Comparison of ENCODE assay signal across 9 mouse cellular contexts in the genomic region with DNA sequence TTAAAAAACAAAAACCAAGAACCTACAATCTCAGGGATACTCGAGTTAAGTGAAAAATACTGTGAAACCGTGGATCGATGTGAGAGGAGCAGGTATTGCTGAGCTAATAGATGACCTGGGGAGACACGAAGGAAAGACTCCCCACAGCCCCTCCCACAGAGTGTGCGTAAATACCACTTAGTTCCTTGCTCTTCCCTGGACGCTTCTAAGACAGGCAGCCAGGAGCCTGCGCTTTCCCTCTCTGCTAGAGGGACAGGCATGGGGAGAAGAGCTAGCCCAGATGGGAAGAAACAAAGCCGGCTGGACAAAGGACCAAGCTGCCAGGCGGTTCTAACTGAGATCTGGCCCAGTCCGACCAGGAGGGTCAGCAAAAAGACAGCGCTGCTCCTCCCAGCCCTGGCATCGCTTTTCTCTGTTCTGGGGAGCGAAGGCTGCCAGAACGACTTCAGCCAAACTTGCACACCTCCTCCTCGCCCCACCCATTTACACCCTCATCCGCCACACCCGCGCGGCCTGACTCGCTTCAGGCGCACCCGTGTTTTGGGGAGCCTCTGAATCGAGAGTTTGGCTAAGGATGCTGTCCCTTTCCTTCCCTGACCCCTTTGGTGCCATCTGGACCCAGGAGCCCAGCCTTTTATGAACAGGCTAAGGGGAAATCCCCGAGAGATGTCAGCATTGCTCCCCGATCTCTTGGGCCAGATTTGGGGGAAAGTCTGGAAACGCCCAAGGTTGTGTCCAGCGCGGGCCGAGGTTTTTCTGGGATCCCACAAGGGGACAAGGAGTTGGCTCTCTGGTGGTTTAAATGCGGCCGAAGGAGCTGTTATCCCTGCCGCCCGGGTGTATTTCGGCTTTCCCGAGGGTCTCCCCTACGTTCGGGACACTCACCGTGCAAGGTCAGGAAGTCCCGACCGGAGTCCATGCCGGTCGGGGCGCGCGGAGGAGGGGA. TPM values are rescaled to one million over a fixed set of nuclear protein-coding genes. Genes with fewer than 3 reads are reported as not detected.
DNase-seq lines count a peak whose midpoint lies in the region; ATAC-seq and TF ChIP-seq lines count a peak whose summit lies in the region.
"Had no signal": no experiment of that assay in that cellular context is flagged by ENCODE, and none has a peak within 500 bp of the region (broad histone marks: within the 10 kb centered on the region; RNA-seq: fewer than 3 reads in every experiment).

No protein-coding gene starts in this region.

- DNase-seq in embryonic facial prominence, embryonic 14.5 days (ENCODE audit: low spot score), result no peak
- DNase-seq in heart, postnatal 10 days, result peak; percentile 58 to 62
- DNase-seq in neural tube, embryonic 11.5 days (ENCODE audit: low spot score), result peak; percentile 50

- H3K9ac ChIP-seq in embryonic facial prominence, embryonic 14.5 days (ENCODE audit: low read depth, low read length), result peak overlapping the region; percentile 73
- H3K9ac ChIP-seq in limb, embryonic 15.5 days, result peak overlapping the region; percentile 47
- H3K9ac ChIP-seq in neural tube, embryonic 11.5 days (ENCODE audit: low read length), result peak overlapping the region; percentile 60

- no peak for TF ChIP-seq CTCF in E14TG2a.4 (conservative IDR thresholded peaks at IDR 0.05; ENCODE audit: low read length)

- H3K27me3 ChIP-seq in erythroblast, embryonic 14.5 days (ENCODE audit: control insufficient read depth), result peaks cover 58% of the 10 kb centered on the region
- H3K27me3 ChIP-seq in E14TG2a.4 (ENCODE audit: insufficient read depth, low read length), result peaks cover 48% of the 10 kb centered on the region
- no peaks in the 10 kb centered on the region for H3K27me3 ChIP-seq in embryonic facial prominence, embryonic 14.5 days (replicated peaks; ENCODE audit: control insufficient read depth, insufficient read depth, low read length)
- H3K27me3 ChIP-seq in limb, embryonic 15.5 days, result no peaks in the 10 kb centered on the region
- H3K27me3 ChIP-seq in neural tube, embryonic 11.5 days (ENCODE audit: control insufficient read depth, insufficient read depth, low read length), result peaks cover 10% of the 10 kb centered on the region

- WGBS in embryonic facial prominence, embryonic 14.5 days, result 3% methylated on average over 40 of the region's 45 CpGs
- 2% methylated on average over 45 of the region's 45 CpGs for WGBS in limb, embryonic 15.5 days
- 4% methylated on average over 45 of the region's 45 CpGs for WGBS in neural tube, embryonic 11.5 days

- H3K4me3 ChIP-seq in erythroblast, embryonic 14.5 days (replicated peaks), result peak overlapping the region; percentile 33
- H3K4me3 ChIP-seq in E14TG2a.4 (replicated peaks; ENCODE audit: low read length), result peak overlapping the region; percentile 81
- peak overlapping the region; percentile 69 for H3K4me3 ChIP-seq in embryonic facial prominence, embryonic 14.5 days (ENCODE audit: low read depth, low read length)
- peak overlapping the region; percentile 67 for H3K4me3 ChIP-seq in limb, embryonic 15.5 days
- peak overlapping the region; percentile 51 for H3K4me3 ChIP-seq in neural tube, embryonic 11.5 days (ENCODE audit: low read depth, low read length)

- H3K27ac ChIP-seq in embryonic facial prominence, embryonic 14.5 days (replicated peaks; ENCODE audit: low read depth, low read length), result peak overlapping the region; percentile 83
- peak overlapping the region; percentile 92 for H3K27ac ChIP-seq in limb, embryonic 15.5 days
- H3K27ac ChIP-seq in neural tube, embryonic 11.5 days (ENCODE audit: low read depth, low read length), result peak overlapping the region; percentile 56; the same call in 1 of the 2 replicates

- H3K4me1 ChIP-seq in erythroblast, embryonic 14.5 days (ENCODE audit: control insufficient read depth), result peaks cover 8% of the 10 kb centered on the region
- H3K4me1 ChIP-seq in E14TG2a.4 (replicated peaks; ENCODE audit: low read depth, low read length), result peaks cover 75% of the 10 kb centered on the region
- peaks cover 28% of the 10 kb centered on the region for H3K4me1 ChIP-seq in embryonic facial prominence, embryonic 14.5 days (ENCODE audit: control insufficient read depth, insufficient read depth, low read length)
- peaks cover 59% of the 10 kb centered on the region for H3K4me1 ChIP-seq in limb, embryonic 15.5 days
- peaks cover 32% of the 10 kb centered on the region for H3K4me1 ChIP-seq in neural tube, embryonic 11.5 days (ENCODE audit: control insufficient read depth, insufficient read depth, low read length)

- no peaks in the 10 kb centered on the region for H3K36me3 ChIP-seq in erythroblast, embryonic 14.5 days (ENCODE audit: control insufficient read depth)
- no peaks in the 10 kb centered on the region for H3K36me3 ChIP-seq in E14TG2a.4 (ENCODE audit: insufficient read depth, low read length)
- no peaks in the 10 kb centered on the region for H3K36me3 ChIP-seq in embryonic facial prominence, embryonic 14.5 days (ENCODE audit: control insufficient read depth, insufficient read depth, low read length)
- no peaks in the 10 kb centered on the region for H3K36me3 ChIP-seq in limb, embryonic 15.5 days
- H3K36me3 ChIP-seq in neural tube, embryonic 11.5 days (ENCODE audit: control insufficient read depth, insufficient read depth, low read length), result no peaks in the 10 kb centered on the region

- ATAC-seq in erythroblast, adult 5-6 weeks (replicated peaks; ENCODE audit: low FRiP score, poor library complexity, severe bottlenecking), result no peak
- ATAC-seq in embryonic facial prominence, embryonic 14.5 days (ENCODE audit: low read depth), result no peak
- ATAC-seq in limb, embryonic 15.5 days (ENCODE audit: insufficient number of reproducible peaks, low FRiP score, low TSS enrichment, low read depth), result no peak
- no peak for ATAC-seq in neural tube, embryonic 11.5 days (ENCODE audit: insufficient read depth, low FRiP score, low TSS enrichment)
- no peak for ATAC-seq in inflammation-experienced regulatory T-cells, adult 6 months

- intact Hi-C loops in heart, postnatal 10 days (cut with DNase I), result no loop called here

- H3K9me3 ChIP-seq in erythroblast, embryonic 14.5 days (ENCODE audit: control insufficient read depth, low read length), result no peaks in the 10 kb centered on the region
- no peaks in the 10 kb centered on the region for H3K9me3 ChIP-seq in E14TG2a.4 (ENCODE audit: low read length)
- H3K9me3 ChIP-seq in embryonic facial prominence, embryonic 14.5 days (ENCODE audit: control insufficient read depth, low read length), result no peaks in the 10 kb centered on the region
- no peaks in the 10 kb centered on the region for H3K9me3 ChIP-seq in limb, embryonic 15.5 days
- no peaks in the 10 kb centered on the region for H3K9me3 ChIP-seq in neural tube, embryonic 11.5 days (ENCODE audit: control insufficient read depth, low read length)

- H3K4me2 ChIP-seq in embryonic facial prominence, embryonic 14.5 days (ENCODE audit: low read depth, low read length), result peak overlapping the region; percentile 93
- H3K4me2 ChIP-seq in limb, embryonic 15.5 days, result peak overlapping the region; percentile 77
- peak overlapping the region; percentile 77 for H3K4me2 ChIP-seq in neural tube, embryonic 11.5 days (ENCODE audit: low read depth)

RNA-seq across cellular contexts. Expression of gene Plcd1, which starts 0.6 kb away (rescaled TPM):
- 0.01 TPM in 1 of 2 replicates, not detected in the other for polyA plus RNA-seq in erythroblast, embryonic 14.5 days (2012)
- total RNA-seq in erythroblast, adult 5-6 weeks (2015; ENCODE audit: low replicate concordance), result not detected in 2 replicates
- total RNA-seq in erythroblast, adult 5-6 weeks (2017; ENCODE audit: low replicate concordance), result not detected in 2 replicates
- 43.5 and 45.2 TPM in 2 replicates for polyA plus RNA-seq in embryonic facial prominence, embryonic 14.5 days (2014; fragmentation: Nextera tagmentation; extraction: Ambion mirVana)
- total RNA-seq in heart, postnatal 10 days (2021), result 10 to 100 TPM; 16.5 to 18.7 TPM
- 55.5 and 57.7 TPM in 2 replicates for polyA plus RNA-seq in limb, embryonic 15.5 days (2015; fragmentation: Nextera tagmentation; extraction: Ambion mirVana)
- 26.3 and 30.5 TPM in 2 replicates for polyA plus RNA-seq in neural tube, embryonic 11.5 days (2014; fragmentation: Nextera tagmentation; extraction: Ambion mirVana)
- polyA plus RNA-seq in inflammation-experienced regulatory T-cells, adult 6 months (2017; shearing (Covaris generic)), result 1 to 10 TPM in 2 of 3 experiments, under 1 TPM in 1; 0.34 to 1.9 (median 1.8) TPM
- total RNA-seq: MEL had no signal

RNA-seq across cellular contexts. Expression of gene Dlec1, which starts 9.5 kb away (rescaled TPM):
- polyA plus RNA-seq in erythroblast, embryonic 14.5 days (2012), result not detected in 2 replicates
- total RNA-seq in erythroblast, adult 5-6 weeks (2015; ENCODE audit: low replicate concordance), result 0.21 TPM in 1 of 2 replicates, not detected in the other
- not detected in 2 replicates for total RNA-seq in erythroblast, adult 5-6 weeks (2017; ENCODE audit: low replicate concordance)
- polyA plus RNA-seq in embryonic facial prominence, embryonic 14.5 days (2014; fragmentation: Nextera tagmentation; extraction: Ambion mirVana), result 1.3 and 1.8 TPM in 2 replicates
- total RNA-seq in heart, postnatal 10 days (2021), result under 1 TPM in 1 of 2 experiments, not detected in 1; 0.07 TPM
- polyA plus RNA-seq in limb, embryonic 15.5 days (2015; fragmentation: Nextera tagmentation; extraction: Ambion mirVana), result 0.38 and 0.46 TPM in 2 replicates
- 0.92 and 0.97 TPM in 2 replicates for polyA plus RNA-seq in neural tube, embryonic 11.5 days (2014; fragmentation: Nextera tagmentation; extraction: Ambion mirVana)
- under 1 TPM in 2 of 3 experiments, not detected in 1; 0.15 to 0.34 TPM for polyA plus RNA-seq in inflammation-experienced regulatory T-cells, adult 6 months (2017; shearing (Covaris generic))
- total RNA-seq: MEL had no signal

RNA-seq across cellular contexts. Expression of gene Vill, which starts 40.2 kb away (rescaled TPM):
- not detected in 2 replicates for polyA plus RNA-seq in erythroblast, embryonic 14.5 days (2012)
- 1.2 and 16.1 TPM in 2 replicates for total RNA-seq in erythroblast, adult 5-6 weeks (2015; ENCODE audit: low replicate concordance)
- 10.3 and 11.6 TPM in 2 replicates for total RNA-seq in erythroblast, adult 5-6 weeks (2017; ENCODE audit: low replicate concordance)
- 15.0 and 19.7 TPM in 2 replicates for polyA plus RNA-seq in embryonic facial prominence, embryonic 14.5 days (2014; fragmentation: Nextera tagmentation; extraction: Ambion mirVana)
- 1 to 10 TPM; 1.5 to 3.7 TPM for total RNA-seq in heart, postnatal 10 days (2021)
- 19.0 and 19.7 TPM in 2 replicates for polyA plus RNA-seq in limb, embryonic 15.5 days (2015; fragmentation: Nextera tagmentation; extraction: Ambion mirVana)
- 12.1 and 12.2 TPM in 2 replicates for polyA plus RNA-seq in neural tube, embryonic 11.5 days (2014; fragmentation: Nextera tagmentation; extraction: Ambion mirVana)
- 10 to 100 TPM; 17.6 to 20.9 (median 17.8) TPM for polyA plus RNA-seq in inflammation-experienced regulatory T-cells, adult 6 months (2017; shearing (Covaris generic))

Comparison
In these comparisons a context has a peak if more than half of its experiments do, and no peak if none do; other contexts are left out.
1. RNA of gene Vill, which starts 40.2 kb away (polyA plus RNA-seq): 19.0 to 19.7 TPM in limb, embryonic 15.5 days, 17.6 to 20.9 TPM in inflammation-experienced regulatory T-cells, adult 6 months, 15.0 to 19.7 TPM in embryonic facial prominence, embryonic 14.5 days and 12.1 to 12.2 TPM in neural tube, embryonic 11.5 days; not detected in erythroblast, embryonic 14.5 days; every median in the first group is over 10 times any median in the second.
2. Peak in every context shown above with its lines, with median percentiles within 50 percentile points of each other: H3K4me3 ChIP-seq, H3K27ac ChIP-seq, H3K4me2 ChIP-seq and H3K9ac ChIP-seq.